Mouse (Mus musculus): Measurements from ENCODE around the gene Ehf.

The Ehf gene

GRCm38 (mm10) chr2:103294526-103294925 is 8.6 kb downstream of the Ehf start:
- DNase-seq (ENCODE audit: low spot score), result no peak

DNA sequence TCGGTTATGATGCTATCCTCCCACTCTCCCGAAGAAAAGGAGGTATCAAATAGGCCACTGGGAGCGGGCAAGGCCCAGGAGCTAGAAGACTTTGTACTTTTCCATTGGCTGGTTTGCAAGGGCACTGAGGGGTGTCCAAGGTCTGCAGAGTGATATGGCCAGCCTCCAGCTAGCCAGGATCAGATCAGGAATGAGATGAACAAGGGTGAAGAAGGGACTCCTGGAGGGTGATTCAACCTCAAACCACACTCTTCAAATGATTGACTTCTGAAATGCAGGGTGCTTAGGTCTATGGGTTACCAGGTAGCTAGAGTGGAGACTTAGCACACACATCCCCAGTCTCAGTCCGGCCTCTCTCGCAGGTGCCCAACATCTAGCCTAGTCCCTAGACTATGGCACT is 9.3 kb downstream of the Ehf start:
- no peak for DNase-seq (ENCODE audit: low spot score)

DNA sequence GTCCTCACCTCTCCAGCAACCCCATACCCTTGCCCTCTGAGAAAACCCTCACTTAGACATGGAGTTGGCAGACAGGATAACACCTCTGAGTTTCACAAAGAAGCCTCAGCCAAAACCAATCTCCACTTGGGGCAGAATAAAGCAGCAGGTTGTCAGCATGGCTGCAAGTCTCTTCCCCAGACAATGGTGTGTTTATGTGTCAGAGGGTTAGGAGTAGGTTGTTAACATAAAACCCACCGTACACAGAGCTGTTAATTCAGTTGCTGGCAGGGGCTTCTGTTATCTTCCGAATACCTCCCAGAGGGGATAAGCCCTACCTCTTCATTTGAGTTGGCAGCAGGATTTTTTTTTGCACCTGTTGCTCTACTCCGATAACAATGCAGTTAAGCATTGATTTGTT is 9.9 kb downstream of the Ehf start:
- DNase-seq (ENCODE audit: low spot score), result no peak

DNA sequence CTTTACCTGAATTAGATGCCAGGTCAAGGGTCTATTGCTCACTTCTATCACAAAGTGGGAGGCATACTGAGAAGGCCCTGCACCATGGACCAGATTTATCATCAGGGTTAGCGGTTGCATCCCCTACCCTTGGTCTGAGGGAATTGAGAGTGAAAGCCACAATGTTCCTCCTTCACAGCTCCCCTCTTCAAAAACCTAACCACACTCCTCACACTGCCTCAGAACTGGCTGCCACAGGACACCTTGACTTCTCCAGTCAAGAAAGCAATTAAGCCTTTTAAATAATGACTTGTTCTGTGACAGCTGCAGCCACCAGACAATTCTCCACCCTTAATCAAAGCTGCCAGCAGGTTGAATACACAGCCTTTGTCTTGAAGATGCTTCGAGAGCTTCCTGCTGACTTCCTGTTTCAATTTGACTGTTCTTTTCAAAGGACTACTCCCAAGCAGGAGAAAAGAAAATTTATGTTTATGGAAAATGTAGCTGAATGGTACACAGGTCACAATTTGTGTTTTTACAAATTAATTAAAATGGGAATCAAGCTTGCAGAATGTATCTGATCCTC is 12.3 kb downstream of the Ehf start:
- no peak for DNase-seq (ENCODE audit: low spot score)

GRCm38 (mm10) chr2:103290167-103290566 is 12.9 kb downstream of the Ehf start:
- no peak for DNase-seq (ENCODE audit: low spot score)

DNA sequence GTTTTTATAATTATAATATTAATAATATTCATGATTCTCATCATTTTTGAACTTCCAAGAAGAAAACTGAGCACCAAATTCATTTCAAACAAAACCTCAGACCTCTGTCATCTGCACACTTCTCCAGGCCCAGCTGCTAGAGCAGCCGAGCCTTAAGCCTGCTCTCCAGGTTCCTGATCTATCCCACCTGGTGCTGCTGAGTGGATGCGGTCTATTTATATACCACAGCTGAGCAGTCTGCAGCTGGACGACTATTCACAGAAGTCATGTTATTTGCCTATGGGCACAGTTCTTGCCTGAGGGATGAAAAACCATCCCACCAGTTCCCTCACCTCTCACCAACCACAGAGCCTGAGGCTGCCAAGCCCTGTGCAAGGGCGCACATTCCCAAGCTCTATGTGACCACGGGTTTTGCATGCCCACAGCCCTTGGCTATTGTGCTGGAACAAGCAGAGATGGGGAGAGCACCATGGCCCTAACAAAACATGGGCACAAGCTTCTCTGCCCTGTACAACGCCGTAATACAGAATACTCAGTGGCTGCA is 13.6 kb downstream of the Ehf start:
- no peak for DNase-seq (ENCODE audit: low spot score)

DNA sequence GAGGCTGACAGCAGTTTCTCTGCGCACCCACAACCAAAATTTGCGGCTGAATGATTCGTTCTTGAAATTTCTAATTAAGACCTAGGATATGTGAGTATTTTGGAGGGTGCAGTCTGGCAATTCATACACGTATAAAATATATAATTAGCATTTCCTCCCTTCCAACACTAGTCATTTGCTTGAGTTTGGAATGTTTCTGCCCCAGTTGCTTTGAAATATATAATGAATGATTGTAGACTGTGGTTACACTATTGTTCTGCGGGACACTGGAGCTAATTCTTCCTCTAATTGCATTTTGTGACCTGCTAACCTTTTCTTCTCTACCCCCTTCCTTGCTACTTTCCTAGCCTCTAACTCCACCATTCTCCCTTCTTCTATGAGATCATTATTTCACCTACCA is 15.4 kb downstream of the Ehf start:
- DNase-seq (ENCODE audit: low spot score), result no peak

DNA sequence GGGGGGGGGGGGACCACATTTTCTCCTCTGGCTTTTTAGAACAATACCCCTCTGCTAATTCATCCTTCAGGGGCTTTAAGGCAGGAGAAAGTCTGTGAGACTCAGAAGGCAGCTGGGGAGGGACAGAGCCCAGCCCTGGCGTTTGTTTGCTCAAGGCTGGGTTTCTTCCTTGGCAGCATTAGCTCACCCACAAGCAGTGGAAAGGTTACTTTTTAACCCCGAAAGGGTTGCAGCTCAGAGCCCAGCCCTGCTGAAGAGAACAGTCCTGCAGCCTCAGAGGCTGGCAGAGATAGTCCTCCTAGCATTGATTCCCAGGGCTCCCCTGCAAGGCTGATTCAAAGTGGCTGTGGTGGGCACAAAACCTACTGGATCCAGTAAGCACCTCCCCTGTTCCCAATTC is 17.5 kb downstream of the Ehf start:
- DNase-seq (ENCODE audit: low spot score), result peak; percentile 60

- DNase-seq (ENCODE audit: low spot score), result peak; percentile 65
These were observed 19.3 kb downstream of the Ehf start for GRCm38 (mm10) chr2:103283730-103284129.

GRCm38 (mm10) chr2:103282184-103282750 is 20.8 kb downstream of the Ehf start:
- DNase-seq (ENCODE audit: low spot score), result no peak

DNA sequence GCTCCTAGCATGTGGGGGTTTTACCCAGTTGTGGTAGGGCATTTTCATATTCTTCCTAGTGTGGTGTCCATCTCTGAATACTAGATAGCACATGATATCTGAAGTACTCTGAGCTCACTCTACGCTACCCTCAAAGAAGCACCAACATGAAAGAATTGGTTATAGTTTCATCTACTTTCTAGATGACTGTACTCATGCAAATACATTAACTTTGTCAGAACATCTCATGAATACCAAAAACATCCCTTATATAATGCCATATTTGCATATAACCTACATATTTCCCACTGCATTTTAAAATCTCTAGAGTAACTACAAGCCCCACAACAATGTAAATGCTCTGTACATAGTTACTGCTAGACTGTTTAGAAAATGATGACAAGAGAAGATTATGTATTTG is 23.2 kb downstream of the Ehf start:
- no peak for DNase-seq (ENCODE audit: low spot score)

GRCm38 (mm10) chr2:103278476-103278875 is 24.6 kb downstream of the Ehf start:
- no peak for DNase-seq (ENCODE audit: low spot score)

DNA sequence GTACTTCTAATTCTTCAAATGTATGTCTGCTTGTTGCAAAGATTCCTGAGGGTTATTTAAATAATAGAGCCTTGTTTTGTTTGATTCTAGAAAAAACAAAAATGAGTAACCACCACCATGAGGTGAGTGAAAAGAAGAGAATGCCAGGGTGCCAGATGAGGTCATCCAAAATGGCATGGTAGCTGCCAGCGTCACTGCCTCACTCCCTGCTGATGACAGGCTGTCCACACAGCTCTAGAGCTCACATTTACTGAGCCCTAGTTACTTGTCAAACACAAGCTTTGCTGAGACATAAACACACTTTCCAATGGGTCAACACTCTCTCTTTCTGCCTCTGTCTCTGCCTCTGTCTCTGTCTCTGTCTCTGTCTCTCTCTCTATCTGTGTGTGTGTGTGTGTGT is 25.3 kb downstream of the Ehf start:
- no peak for DNase-seq (ENCODE audit: low spot score)

DNA sequence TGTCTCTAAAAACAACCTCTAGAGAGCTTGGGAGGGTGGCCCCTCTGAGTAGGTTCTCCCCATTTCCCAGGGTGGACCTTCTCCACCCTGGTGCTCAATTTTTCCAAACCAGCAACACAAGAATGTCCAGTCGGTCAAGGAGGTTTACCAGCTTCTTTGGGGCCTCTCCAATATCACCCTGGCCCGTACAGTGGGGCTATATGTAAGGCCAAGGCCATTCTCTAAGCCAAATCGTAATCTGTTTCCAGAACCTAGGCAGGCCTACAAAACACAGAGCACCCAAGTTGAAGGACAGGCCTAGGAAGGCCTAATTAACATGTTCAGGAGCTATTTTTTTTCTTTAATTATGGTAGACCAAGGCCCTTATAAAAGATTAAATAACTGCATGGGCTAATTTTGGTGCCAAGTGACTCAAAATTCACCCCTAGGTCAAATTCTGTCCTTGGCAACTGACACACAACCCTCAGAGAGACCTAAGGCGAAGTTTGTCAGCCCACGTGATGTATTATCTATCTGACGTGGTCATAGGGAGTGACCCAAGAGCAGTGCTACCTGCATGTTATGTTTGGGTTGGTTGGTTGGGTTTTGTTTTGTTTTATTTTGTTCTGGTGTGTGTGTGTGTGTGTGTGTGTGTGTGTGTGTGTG is 27.6 kb downstream of the Ehf start:
- no peak for DNase-seq (ENCODE audit: low spot score)

DNA sequence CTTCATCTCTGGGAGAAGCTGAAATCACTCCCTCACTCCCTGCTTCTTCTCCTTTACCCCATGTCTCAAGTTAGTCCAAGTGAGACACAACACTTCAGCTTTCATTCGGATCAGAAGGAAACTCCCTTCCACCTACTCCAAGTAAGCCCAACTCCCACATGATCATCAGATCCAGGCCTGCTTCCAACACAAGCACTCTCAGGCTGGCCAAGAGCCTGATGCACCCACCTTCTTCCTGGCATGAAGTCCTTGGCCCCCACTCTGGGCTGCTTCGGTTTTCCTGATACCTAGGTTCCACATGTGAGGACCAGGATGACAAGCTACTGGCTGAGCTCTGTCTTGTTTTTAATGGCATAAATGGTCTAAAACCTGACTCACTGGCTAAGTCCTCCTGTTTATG is 28.3 kb downstream of the Ehf start:
- no peak for DNase-seq (ENCODE audit: low spot score)

DNA sequence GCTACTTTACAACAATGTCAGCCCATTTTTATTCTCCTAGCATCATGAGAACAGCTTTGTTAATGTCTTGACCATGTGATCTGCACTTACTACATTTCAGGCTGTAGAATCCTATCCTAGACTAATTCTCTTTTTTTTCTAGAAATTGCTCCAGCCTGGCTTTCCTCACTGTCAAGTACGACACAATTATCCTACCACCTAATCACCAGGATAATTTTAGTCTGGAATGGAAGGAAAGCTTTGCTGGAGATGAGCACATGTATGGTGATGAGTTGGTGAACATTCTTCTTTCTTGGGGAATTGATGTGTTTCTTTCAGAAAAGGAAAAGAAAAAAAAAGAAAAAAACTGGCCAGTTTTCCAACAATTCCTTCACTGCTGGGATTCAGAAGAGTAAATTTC is 28.8 kb downstream of the Ehf start:
- no peak for DNase-seq (ENCODE audit: low spot score)

DNA sequence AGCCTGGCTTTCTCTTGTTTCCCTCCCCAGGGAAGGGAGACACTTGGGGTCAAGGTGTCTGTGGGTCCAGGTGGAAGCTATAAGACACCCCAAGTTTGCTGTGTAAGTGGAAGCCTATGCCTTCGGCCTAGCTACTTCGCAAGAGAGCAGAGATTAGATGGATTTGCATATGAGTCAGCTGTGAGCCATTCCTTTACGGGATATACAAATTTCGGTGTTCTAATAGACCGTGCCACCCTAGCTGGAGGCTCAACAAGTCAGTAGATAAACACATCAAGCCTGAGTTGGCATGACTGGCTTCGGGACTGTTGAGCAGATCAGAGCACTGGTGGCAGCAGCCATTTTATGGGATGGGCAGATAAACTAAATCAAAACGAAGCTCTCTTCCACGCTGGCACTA is 31.6 kb downstream of the Ehf start:
- DNase-seq (ENCODE audit: low spot score), result peak; percentile 48

- no peak for DNase-seq (ENCODE audit: low spot score)
These were observed 32.4 kb downstream of the Ehf start for GRCm38 (mm10) chr2:103270556-103271160.

DNA sequence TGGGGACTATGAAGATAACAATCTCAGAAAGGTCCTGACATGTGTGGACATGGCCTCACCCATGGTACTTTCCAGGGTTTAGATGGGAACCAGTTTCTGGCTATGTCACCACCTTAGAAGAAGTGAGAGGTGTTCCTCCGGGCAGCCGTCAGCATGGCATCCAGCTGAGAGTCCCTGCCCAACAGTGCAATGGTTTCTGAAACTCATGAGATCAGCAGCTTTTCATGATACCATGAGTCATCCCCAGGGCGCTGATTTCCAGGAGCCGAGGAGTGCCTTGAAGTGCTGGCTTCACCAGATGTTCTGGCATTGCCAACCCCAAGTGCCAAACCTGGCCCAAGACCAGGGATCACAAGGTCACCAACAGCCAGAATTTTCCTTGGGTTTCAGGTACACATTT is 64.0 kb downstream of the Ehf start:
- DNase-seq (ENCODE audit: low spot score), result peak; percentile 37

DNA sequence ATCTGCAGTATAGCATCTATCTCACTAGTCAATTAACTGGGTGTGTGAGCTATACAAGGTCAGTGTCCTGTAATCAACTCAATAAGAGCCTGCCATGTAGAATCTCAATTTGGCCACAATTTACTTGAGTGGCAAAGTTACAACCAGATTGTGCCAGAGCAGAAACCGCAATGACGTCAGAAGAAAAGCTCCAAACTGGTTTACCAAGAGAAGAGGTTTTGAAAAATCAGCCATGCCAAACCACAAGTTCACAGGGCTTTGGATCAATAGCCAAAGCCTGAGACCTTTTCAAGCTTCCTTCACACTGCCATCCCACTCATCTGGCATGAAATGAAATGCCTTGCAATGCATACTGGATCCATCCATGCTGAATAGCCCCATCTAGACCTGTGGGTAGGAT is 76.3 kb downstream of the Ehf start:
- DNase-seq (ENCODE audit: low spot score), result no peak

DNA sequence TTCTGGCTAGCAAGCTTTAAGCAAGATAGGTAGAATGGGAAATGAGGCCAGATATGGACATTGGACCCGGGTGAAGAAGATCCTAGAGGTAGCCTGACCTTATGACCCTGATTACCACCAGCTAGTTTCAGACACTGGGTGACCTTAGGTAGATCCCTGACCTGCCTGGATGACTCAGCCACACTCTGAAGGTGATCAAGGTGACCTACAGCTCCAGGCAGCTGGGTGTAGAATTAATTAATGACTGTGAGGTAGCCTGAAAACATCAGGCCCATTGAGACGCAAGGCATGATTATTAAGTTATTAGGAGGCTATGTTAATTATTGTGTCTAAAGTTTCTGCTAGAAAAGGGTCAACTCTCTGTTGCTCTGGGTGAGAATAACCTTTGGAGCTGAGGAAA is 82.2 kb downstream of the Ehf start:
- DNase-seq (ENCODE audit: low spot score), result no peak

DNA sequence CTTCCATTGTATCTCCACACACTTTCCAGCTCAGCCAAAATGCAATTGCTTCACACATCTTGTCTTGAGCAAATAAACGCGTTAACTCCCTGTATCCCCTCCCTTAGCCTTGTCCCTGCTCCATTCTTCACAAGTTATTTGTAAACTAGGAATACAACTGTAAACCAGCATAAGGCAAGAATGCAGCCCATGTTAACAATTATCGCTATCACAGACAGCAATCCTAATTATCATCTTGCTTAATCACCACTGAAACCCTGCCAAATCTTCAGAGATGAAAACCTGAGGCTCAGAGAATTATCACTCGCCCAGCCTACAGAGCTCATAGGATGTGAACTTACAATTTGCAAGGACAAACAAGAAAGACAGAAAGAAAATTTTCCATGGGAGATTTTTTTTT is 84.8 kb downstream of the Ehf start:
- DNase-seq (ENCODE audit: low spot score), result no peak

DNA sequence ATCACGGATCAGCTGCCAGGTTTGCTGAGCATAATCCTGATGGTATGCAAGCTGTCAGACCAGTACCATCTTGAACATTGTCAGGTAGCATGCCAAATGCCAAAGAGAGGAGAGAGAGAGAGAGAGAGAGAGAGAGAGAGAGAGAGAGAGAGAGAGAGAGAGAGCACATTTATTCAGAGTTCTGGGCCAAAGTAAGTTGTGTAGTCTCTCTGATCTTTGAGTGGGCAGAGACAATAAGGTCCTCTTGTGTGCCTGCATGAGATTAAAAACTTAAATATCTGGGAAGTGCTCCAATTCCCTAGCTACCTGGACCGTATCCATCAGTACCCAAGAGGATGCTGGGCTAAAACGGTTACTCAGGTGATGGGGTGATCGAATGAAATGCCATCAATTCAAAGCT is 87.3 kb downstream of the Ehf start:
- DNase-seq (ENCODE audit: low spot score), result no peak
